Mouse (Mus musculus): ENCODE data around the gene Trub2.
"Not testable (repeated sequence)": the region's sequence is repeated elsewhere in the genome, so short reads cannot be mapped to it uniquely, and the experiment has no call there.

The Trub2 gene

DNA sequence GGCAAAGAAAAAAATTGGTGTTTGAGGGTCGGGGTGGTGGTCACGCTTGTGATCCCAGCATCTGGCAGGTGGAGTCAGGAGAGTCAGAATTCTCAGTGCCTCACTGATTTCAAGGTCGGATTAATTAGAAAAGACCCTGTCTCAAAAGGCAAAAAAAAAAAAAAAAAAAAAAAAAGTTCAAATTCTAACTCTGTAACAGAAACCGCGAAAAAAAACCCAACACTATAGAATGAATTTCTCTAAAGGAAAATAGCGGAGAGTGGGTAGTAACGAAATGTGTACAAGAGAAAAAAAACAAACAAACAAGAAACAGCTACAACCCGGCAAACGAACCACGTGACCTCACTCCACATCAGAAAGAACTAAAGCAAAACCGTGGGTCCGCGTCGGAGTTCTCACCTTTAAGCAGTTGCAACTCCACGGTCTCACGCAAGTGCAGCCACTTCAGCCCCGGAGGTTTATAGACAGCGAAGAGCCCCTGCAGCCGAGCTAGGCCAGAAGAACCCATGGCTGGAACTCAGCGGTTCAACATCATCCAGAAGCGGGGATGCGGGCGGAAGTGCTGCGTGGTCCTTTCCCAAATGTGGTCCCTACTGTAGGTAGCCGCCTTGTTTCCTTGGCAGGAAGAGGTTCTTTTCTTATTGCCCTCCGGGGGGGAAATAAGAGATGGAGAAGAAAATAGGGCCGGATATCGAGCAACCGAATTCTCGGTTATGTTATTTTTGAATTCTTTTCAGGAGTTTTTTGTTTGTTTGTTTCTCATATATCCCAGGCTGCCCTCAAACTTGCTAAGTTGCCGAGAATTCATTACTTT is 991 bp downstream of the Trub2 start, which contains the start of gene Coq4:
TSS of gene Coq4 (plus strand) at position 390 of the 814 bp plus-strand sequence.
- in situ Hi-C loops (cut with MboI; ENCODE audit: low pct_unique_long_range_greater_than_20kb in 1 of 2, low sequenced_read_pairs in 2 of 2, unreplicated experiment in 1 of 2): no loop called here

DNA sequence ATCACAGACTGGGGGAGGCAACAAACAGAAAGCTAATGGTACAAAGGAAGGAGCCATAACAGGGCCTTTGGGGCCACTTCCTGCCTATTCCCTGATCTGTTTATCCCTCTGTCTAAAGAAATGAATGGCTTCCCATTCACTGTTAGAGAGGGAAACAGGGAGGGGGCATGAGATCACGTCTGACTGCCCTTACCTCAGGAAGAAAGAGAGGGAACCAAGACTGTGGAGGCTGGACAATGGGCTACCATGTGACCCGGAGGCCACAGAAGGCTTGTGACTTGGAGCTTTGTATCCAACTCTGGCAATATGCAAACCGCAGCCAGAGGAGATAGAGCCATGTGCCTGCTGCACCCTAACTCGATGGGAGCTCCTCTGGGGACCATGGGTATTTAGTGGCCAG is 4.0 kb downstream of the Trub2 start:
- in situ Hi-C loops (cut with MboI; ENCODE audit: low pct_unique_long_range_greater_than_20kb in 1 of 2, low sequenced_read_pairs in 2 of 2, unreplicated experiment in 1 of 2): no loop called here

DNA sequence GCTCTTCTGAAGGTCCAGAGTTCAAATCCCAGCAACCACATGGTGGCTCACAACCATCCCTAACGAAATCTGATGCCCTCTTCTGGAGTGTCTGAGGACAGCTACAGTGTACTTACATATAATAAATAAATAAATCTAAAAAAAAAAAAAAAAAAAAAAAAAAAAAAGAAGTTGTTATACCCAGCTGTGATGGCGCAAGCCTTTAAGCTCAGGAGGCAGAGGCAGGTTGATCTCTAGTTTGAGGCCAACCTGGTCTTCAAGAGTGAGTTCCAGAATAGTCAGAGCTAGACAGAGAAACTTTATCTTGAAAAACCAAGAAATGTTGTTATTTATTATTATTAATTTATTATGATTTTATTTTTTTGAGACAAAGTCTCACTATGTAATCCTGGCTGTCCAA is 7.0 kb downstream of the Trub2 start:
- in situ Hi-C loops (cut with MboI; ENCODE audit: low pct_unique_long_range_greater_than_20kb in 1 of 2, low sequenced_read_pairs in 2 of 2, unreplicated experiment in 1 of 2): not testable (repeated sequence)

GRCm38 (mm10) chr2:29773323-29773722 is 15.0 kb downstream of the Trub2 start:
- in situ Hi-C loops (cut with MboI; ENCODE audit: low pct_unique_long_range_greater_than_20kb in 1 of 2, low sequenced_read_pairs in 2 of 2, unreplicated experiment in 1 of 2): no loop called here

DNA sequence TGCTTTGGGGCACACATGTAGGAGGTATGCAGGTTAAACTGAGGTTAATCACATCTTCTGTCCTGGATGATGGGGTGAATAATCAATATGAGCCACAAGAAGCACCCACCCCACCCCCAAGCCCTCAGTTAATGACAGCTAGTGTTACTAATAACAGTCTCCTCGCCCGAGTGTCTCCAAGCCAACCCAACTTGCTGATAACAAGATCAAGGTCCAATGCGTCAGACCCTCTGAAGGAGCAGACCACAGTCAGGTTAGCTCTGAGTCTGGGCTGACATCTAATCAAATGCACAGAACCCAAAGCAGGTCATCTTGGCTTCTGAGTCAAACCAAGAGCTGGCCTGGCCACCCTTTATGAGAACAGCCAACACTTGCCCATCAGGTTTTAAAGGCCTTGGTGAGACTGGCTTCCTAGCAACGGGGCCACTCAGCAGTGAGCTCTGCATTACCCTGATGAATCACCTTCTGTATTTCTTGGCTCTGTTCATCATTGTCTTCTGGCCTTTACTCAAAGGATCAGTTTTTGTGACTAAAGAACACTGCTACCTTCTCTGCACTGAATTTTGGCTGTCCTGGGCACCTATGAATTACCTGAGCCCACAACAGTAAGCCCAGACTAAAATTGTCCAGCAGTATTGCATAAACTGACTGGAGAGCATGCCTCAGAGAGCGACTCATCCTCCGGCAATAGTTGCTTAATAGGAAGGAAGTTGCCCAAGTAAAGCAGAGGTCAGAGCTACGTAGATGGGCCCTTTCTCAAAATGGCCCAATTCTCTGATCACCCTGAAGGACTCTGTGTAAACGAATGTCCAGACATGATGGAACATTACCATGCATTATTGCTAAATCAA is 16.5 kb downstream of the Trub2 start:
- in situ Hi-C loops (cut with MboI; ENCODE audit: low pct_unique_long_range_greater_than_20kb in 1 of 2, low sequenced_read_pairs in 2 of 2, unreplicated experiment in 1 of 2): no loop called here

GRCm38 (mm10) chr2:29770162-29770561 is 18.1 kb downstream of the Trub2 start:
- in situ Hi-C loops (cut with MboI; ENCODE audit: low pct_unique_long_range_greater_than_20kb in 1 of 2, low sequenced_read_pairs in 2 of 2, unreplicated experiment in 1 of 2): no loop called here

DNA sequence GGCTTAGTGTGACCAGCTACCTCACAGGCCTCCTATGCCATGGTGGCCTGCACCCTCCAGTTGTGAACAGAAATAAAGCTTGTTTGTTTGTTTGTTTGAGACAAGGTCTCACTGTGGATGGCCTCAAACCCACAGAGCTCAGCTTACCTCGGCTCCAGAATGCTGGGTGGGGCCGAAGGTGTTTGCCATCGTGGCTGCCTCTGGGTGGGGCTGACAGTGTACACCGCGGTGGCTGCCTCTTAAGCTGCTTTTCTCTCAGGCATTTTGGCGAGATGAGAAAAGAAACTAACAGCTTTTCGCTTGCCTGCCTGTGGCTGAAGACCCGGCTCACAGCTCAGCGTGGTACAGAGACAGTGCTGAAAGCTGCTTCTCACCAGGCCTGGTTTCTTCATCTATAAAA is 19.4 kb downstream of the Trub2 start:
- in situ Hi-C loops (cut with MboI; ENCODE audit: low pct_unique_long_range_greater_than_20kb in 1 of 2, low sequenced_read_pairs in 2 of 2, unreplicated experiment in 1 of 2): loop anchor here in 1 of 2 experiments (10.0 kb wide), 1 partner anchor 96 kb away; the partner anchor contains the start of gene Cercam

- in situ Hi-C loops (cut with MboI; ENCODE audit: low pct_unique_long_range_greater_than_20kb in 1 of 2, low sequenced_read_pairs in 2 of 2, unreplicated experiment in 1 of 2): loop anchor here in 1 of 2 experiments (10.0 kb wide), 1 partner anchor 97 kb away; the partner anchor contains the start of gene Cercam
These were observed 20.2 kb downstream of the Trub2 start for GRCm38 (mm10) chr2:29767976-29768709.

GRCm38 (mm10) chr2:29764831-29765230 is 23.5 kb downstream of the Trub2 start:
- in situ Hi-C loops (cut with MboI; ENCODE audit: low pct_unique_long_range_greater_than_20kb in 1 of 2, low sequenced_read_pairs in 2 of 2, unreplicated experiment in 1 of 2): loop anchor here in 1 of 2 experiments (10.0 kb wide), 1 partner anchor 100 kb away; the partner anchor contains the start of gene Cercam

DNA sequence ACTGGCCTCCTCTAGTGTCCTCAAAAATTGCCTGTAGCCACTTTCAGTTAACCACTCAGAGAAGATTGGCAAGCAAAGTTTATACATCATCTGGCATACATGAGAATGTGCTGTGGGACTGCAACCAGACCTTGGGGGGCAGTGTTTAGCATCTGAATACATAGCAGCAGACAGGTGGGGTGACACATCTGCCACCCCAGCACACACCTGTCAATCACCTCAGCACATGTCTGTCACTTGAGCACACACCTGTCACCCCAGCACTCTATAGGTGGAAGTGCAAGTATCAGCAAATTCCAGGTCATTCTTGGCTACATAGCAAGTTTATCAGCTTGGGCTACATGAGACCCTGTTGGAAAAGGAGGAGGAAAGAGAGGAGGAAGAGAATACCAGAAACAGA is 32.6 kb downstream of the Trub2 start:
- in situ Hi-C loops (cut with MboI; ENCODE audit: low pct_unique_long_range_greater_than_20kb in 1 of 2, low sequenced_read_pairs in 2 of 2, unreplicated experiment in 1 of 2): no loop called here

GRCm38 (mm10) chr2:29752397-29752796 is 35.9 kb downstream of the Trub2 start:
- in situ Hi-C loops (cut with MboI; ENCODE audit: low pct_unique_long_range_greater_than_20kb in 1 of 2, low sequenced_read_pairs in 2 of 2, unreplicated experiment in 1 of 2): no loop called here

DNA sequence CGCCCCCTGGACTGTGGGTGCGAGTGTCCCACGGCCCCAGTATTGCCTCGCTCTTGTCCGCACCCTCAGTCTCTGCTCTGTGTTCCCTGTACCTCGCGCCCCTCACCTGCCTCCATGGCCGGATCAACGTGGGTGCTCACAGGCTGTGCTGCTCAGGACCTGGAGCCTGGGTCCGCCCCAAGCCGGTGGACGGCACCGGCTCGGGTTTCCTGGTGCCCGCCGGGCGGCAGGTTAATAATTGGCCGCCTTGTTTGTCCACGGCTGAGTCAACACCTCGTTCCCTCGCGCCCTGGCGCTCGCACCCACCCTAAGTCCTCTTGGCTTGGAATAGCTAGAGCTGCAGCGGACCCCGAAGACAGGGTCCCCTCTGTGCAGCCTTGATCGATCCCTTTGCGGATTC is 36.8 kb downstream of the Trub2 start, which contains the start of gene Gm13420:
TSS of gene Gm13420 (minus strand) at position 189 of the 400 bp plus-strand sequence.
- in situ Hi-C loops (cut with MboI; ENCODE audit: low pct_unique_long_range_greater_than_20kb in 1 of 2, low sequenced_read_pairs in 2 of 2, unreplicated experiment in 1 of 2): no loop called here

- in situ Hi-C loops (cut with MboI; ENCODE audit: low pct_unique_long_range_greater_than_20kb in 1 of 2, low sequenced_read_pairs in 2 of 2, unreplicated experiment in 1 of 2): no loop called here
These were observed 39.8 kb downstream of the Trub2 start for GRCm38 (mm10) chr2:29748499-29748898.

DNA sequence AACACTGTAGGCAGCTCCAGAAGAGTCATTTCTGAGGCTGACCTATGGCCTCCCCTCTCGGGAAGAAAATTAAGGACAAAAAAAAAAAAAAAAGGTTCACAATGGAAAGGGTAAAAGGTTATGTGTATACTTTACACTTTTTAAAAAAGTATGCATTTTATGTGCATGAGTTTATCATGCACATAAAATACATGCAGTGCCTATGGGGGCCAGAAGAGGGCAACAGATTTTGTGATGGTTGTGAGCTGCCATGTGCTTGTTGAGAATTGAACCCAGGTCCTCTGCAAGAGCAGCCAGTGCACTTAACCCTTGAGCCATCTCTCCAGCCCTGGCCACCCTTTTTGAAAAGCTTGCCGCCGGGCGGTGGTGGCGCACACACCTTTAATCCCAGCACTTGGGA is 40.5 kb downstream of the Trub2 start:
- in situ Hi-C loops (cut with MboI; ENCODE audit: low pct_unique_long_range_greater_than_20kb in 1 of 2, low sequenced_read_pairs in 2 of 2, unreplicated experiment in 1 of 2): no loop called here

GRCm38 (mm10) chr2:29747188-29747782 is 41.0 kb downstream of the Trub2 start:
- in situ Hi-C loops (cut with MboI; ENCODE audit: low pct_unique_long_range_greater_than_20kb in 1 of 2, low sequenced_read_pairs in 2 of 2, unreplicated experiment in 1 of 2): no loop called here

DNA sequence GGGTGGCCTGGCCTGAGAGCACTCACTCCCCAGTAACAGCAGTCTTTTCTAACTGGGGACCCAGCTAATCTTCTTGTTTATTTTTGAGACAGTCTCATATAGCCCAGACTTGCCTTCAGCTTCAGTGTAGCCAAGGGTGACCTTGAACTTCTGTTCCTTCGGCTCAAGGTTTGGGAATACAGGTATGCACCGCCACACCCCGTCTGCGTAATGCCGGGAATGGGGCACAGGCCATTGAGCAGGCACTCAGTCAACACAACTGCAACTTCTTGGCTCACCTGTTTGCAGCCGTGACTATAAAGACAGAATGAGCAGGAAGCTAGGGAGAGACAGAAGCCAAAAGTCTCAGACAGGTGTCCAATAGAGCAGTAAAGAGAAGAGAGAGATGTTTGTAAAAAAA is 44.0 kb downstream of the Trub2 start:
- in situ Hi-C loops (cut with MboI; ENCODE audit: low pct_unique_long_range_greater_than_20kb in 1 of 2, low sequenced_read_pairs in 2 of 2, unreplicated experiment in 1 of 2): no loop called here

GRCm38 (mm10) chr2:29741207-29741606 is 47.1 kb downstream of the Trub2 start:
- in situ Hi-C loops (cut with MboI; ENCODE audit: low pct_unique_long_range_greater_than_20kb in 1 of 2, low sequenced_read_pairs in 2 of 2, unreplicated experiment in 1 of 2): no loop called here

- in situ Hi-C loops (cut with MboI; ENCODE audit: low pct_unique_long_range_greater_than_20kb in 1 of 2, low sequenced_read_pairs in 2 of 2, unreplicated experiment in 1 of 2): no loop called here
These were observed 48.9 kb downstream of the Trub2 start for GRCm38 (mm10) chr2:29739368-29739767.
